Mouse (Mus musculus) macrophage (primary cell): ENCODE measurements around the gene Capn7. TPM values are rescaled to one million over a fixed set of nuclear protein-coding genes. Genes with fewer than 3 reads are reported as not detected.
A peak's percentile ranks its signal among the peaks of the same experiment; 100 is the strongest.

ENCODE experiments used
- H3K27ac ChIP-seq: fragments of 350-480 bp; formaldehyde crosslinking; 2 replicates; pipeline ENCODE4 v1.9.0; 2021
- H3K36me3 ChIP-seq: fragments of 350-480 bp; formaldehyde crosslinking; 2 replicates; pipeline ENCODE4 v1.9.0; 2021; ENCODE audit errors: inconsistent target
- H3K4me3 ChIP-seq: fragments of 350-480 bp; formaldehyde crosslinking; 2 replicates; pipeline ENCODE4 v1.9.0; 2021; ENCODE audit errors: inconsistent target
- H3K79me2 ChIP-seq: fragments of 350-480 bp; formaldehyde crosslinking; 2 replicates; pipeline ENCODE4 v1.9.0; 2021; ENCODE audit errors: inconsistent target
- WGBS: methylation state at CpG from one replicate; pipeline ENCODE4 v1.1.7; 2026; ENCODE audit warnings: inconsistent platforms; ENCODE audit not compliant: missing documents; 5-methylcytosine and 5-hydroxymethylcytosine counted together
- polyA plus RNA-seq: library from polyadenylated mRNA; stranded (reverse); fragments of 250-400 nt; gene quantifications from 3 replicates; pipeline ENCODE4 v1.2.4, GENCODE M21; 2018; ENCODE audit warnings: inconsistent platforms

Gene Capn7
- polyA plus RNA-seq, 1 experiment from 2014 or later, result 52.6 TPM

GRCm38 (mm10) chr14:31395629-31396199 lies 59.3 kb downstream of the Capn7 start:
- Histone ChIP-seq H3K79me2 (peaks cover 94% of the 10 kb centered on the region), H3K4me3 (no peak overlapping the region), H3K27ac (no peak overlapping the region), H3K36me3 (peaks cover 39% of the 10 kb centered on the region; the same call in 1 of the 2 replicates)
- WGBS, result 95% methylated on average over 5 of the region's 7 CpGs

- WGBS, result 100% methylated on average over 2 of the region's 2 CpGs
- Histone ChIP-seq H3K27ac (no peak overlapping the region), H3K36me3 (peaks cover 45% of the 10 kb centered on the region; the same call in 1 of the 2 replicates)
Measured at GRCm38 (mm10) chr14:31396428-31396827, 60.0 kb downstream of the Capn7 start.

GRCm38 (mm10) chr14:31397353-31397752 lies 60.9 kb downstream of the Capn7 start:
- Histone ChIP-seq H3K4me3 (no peak overlapping the region), H3K36me3 (peaks cover 45% of the 10 kb centered on the region; the same call in 1 of the 2 replicates), H3K27ac (no peak overlapping the region), H3K79me2 (peaks cover 94% of the 10 kb centered on the region)
- WGBS, result 93% methylated on average over 12 of the region's 12 CpGs

More at GRCm38 (mm10) chr14:31396428-31396827, 60.0 kb downstream of the Capn7 start:
- Histone ChIP-seq H3K4me3 (no peak overlapping the region), H3K79me2 (peaks cover 94% of the 10 kb centered on the region)

GRCm38 (mm10) chr14:31397791-31398595 lies 61.6 kb downstream of the Capn7 start:
- Histone ChIP-seq H3K27ac (no peak overlapping the region), H3K79me2 (peaks cover 97% of the 10 kb centered on the region), H3K36me3 (peaks cover 45% of the 10 kb centered on the region; the same call in 1 of the 2 replicates), H3K4me3 (no peak overlapping the region)
- WGBS, result 92% methylated on average over 6 of the region's 9 CpGs

GRCm38 (mm10) chr14:31398819-31399218 lies 62.4 kb downstream of the Capn7 start:
- 96% methylated on average over 11 of the region's 11 CpGs for WGBS
- no peak overlapping the region for H3K4me3 ChIP-seq
- H3K36me3 ChIP-seq, result peaks cover 45% of the 10 kb centered on the region; the same call in 1 of the 2 replicates
- peaks cover 100% of the 10 kb centered on the region for H3K79me2 ChIP-seq
- H3K27ac ChIP-seq, result no peak overlapping the region

GRCm38 (mm10) chr14:31399271-31399670 lies 62.8 kb downstream of the Capn7 start:
- no peak overlapping the region for H3K4me3 ChIP-seq
- 89% methylated on average over 3 of the region's 3 CpGs for WGBS
- H3K27ac ChIP-seq, result no peak overlapping the region
- peaks cover 100% of the 10 kb centered on the region for H3K79me2 ChIP-seq
- H3K36me3 ChIP-seq, result peaks cover 45% of the 10 kb centered on the region; the same call in 1 of the 2 replicates

- H3K4me3 ChIP-seq, result no peak overlapping the region
- peaks cover 100% of the 10 kb centered on the region for H3K79me2 ChIP-seq
- no peak overlapping the region for H3K27ac ChIP-seq
- 97% methylated on average over 6 of the region's 7 CpGs for WGBS
- peaks cover 45% of the 10 kb centered on the region; the same call in 1 of the 2 replicates for H3K36me3 ChIP-seq
Measured at GRCm38 (mm10) chr14:31400246-31400645, 63.8 kb downstream of the Capn7 start.

- 82% methylated on average over 11 of the region's 11 CpGs for WGBS
- Histone ChIP-seq H3K79me2 (peaks cover 95% of the 10 kb centered on the region), H3K27ac (no peak overlapping the region), H3K4me3 (no peak overlapping the region), H3K36me3 (peaks cover 39% of the 10 kb centered on the region; the same call in 1 of the 2 replicates)
Measured at GRCm38 (mm10) chr14:31400896-31401295, 64.5 kb downstream of the Capn7 start.

GRCm38 (mm10) chr14:31401918-31402427 lies 65.5 kb downstream of the Capn7 start:
- H3K27ac ChIP-seq, result no peak overlapping the region
- H3K36me3 ChIP-seq, result peaks cover 31% of the 10 kb centered on the region; the same call in 1 of the 2 replicates
- H3K79me2 ChIP-seq, result peaks cover 94% of the 10 kb centered on the region
- WGBS, result 51% methylated on average over 5 of the region's 6 CpGs
- H3K4me3 ChIP-seq, result no peak overlapping the region

- WGBS, result 42% methylated on average over 5 of the region's 5 CpGs
- Histone ChIP-seq H3K27ac (no peak overlapping the region), H3K36me3 (peaks cover 28% of the 10 kb centered on the region; the same call in 1 of the 2 replicates)
Measured at GRCm38 (mm10) chr14:31402693-31403092, 66.3 kb downstream of the Capn7 start.

GRCm38 (mm10) chr14:31403556-31403955 lies 67.1 kb downstream of the Capn7 start:
- Histone ChIP-seq H3K27ac (no peak overlapping the region), H3K36me3 (peaks cover 20% of the 10 kb centered on the region; the same call in 1 of the 2 replicates), H3K4me3 (no peak overlapping the region), H3K79me2 (peaks cover 94% of the 10 kb centered on the region)
- WGBS, result 94% methylated on average over 9 of the region's 9 CpGs

More at GRCm38 (mm10) chr14:31402693-31403092, 66.3 kb downstream of the Capn7 start:
- H3K4me3 ChIP-seq, result no peak overlapping the region
- H3K79me2 ChIP-seq, result peaks cover 94% of the 10 kb centered on the region

GRCm38 (mm10) chr14:31403995-31404394 lies 67.6 kb downstream of the Capn7 start:
- Histone ChIP-seq H3K4me3 (no peak overlapping the region), H3K79me2 (peaks cover 94% of the 10 kb centered on the region), H3K36me3 (peaks cover 18% of the 10 kb centered on the region; the same call in 1 of the 2 replicates), H3K27ac (no peak overlapping the region)
- 93% methylated on average over 8 of the region's 8 CpGs for WGBS

- 90% methylated on average over 4 of the region's 4 CpGs for WGBS
- Histone ChIP-seq H3K79me2 (peaks cover 94% of the 10 kb centered on the region), H3K4me3 (no peak overlapping the region), H3K27ac (no peak overlapping the region), H3K36me3 (peaks cover 18% of the 10 kb centered on the region; the same call in 1 of the 2 replicates)
Measured at GRCm38 (mm10) chr14:31404663-31405062, 68.2 kb downstream of the Capn7 start.

GRCm38 (mm10) chr14:31405652-31406051 lies 69.2 kb downstream of the Capn7 start:
- Histone ChIP-seq H3K4me3 (no peak overlapping the region), H3K36me3 (peaks cover 13% of the 10 kb centered on the region; the same call in 1 of the 2 replicates), H3K27ac (peak overlapping the region; percentile 24), H3K79me2 (peaks cover 94% of the 10 kb centered on the region)
- WGBS, result 52% methylated on average over 6 of the region's 6 CpGs
